Mouse (Mus musculus): ENCODE results near the gene Gm9837.

Gm9837 gene

GRCm38 (mm10) chr11:53469968-53470695 is at the start of gene Gm9837:
Gm9837 (minus strand) TSS chr11:53470479.
- DNase-seq (ENCODE audit: low spot score), result peak; percentile 91

GRCm38 (mm10) chr11:53519207-53520121 is 49.2 kb upstream of the Gm9837 start, which contains the start of gene Sept8:
Sept8 (plus strand) TSS chr11:53519257.
- DNase-seq (ENCODE audit: low spot score), result no peak

DNA sequence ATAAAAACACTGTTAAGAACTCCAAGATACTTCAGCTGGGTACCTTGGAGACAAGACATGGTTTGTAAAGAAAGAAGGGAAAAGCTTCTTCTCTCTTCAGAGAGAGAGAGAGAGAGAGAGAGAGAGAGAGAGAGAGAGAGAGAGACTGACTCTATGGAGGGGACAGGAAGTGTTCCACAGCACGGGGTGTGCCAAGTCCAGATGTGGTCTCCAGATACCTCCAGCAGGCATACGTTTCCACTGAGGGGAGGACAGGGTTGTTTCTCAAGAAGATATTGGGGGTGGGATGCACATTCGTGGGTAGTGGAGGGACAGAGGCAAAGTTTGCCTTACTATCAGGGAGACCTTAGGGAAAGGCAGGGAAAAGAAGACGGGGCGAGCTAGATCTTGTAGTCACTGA is 48.5 kb upstream of the Gm9837 start:
- no peak for DNase-seq (ENCODE audit: low spot score)

DNA sequence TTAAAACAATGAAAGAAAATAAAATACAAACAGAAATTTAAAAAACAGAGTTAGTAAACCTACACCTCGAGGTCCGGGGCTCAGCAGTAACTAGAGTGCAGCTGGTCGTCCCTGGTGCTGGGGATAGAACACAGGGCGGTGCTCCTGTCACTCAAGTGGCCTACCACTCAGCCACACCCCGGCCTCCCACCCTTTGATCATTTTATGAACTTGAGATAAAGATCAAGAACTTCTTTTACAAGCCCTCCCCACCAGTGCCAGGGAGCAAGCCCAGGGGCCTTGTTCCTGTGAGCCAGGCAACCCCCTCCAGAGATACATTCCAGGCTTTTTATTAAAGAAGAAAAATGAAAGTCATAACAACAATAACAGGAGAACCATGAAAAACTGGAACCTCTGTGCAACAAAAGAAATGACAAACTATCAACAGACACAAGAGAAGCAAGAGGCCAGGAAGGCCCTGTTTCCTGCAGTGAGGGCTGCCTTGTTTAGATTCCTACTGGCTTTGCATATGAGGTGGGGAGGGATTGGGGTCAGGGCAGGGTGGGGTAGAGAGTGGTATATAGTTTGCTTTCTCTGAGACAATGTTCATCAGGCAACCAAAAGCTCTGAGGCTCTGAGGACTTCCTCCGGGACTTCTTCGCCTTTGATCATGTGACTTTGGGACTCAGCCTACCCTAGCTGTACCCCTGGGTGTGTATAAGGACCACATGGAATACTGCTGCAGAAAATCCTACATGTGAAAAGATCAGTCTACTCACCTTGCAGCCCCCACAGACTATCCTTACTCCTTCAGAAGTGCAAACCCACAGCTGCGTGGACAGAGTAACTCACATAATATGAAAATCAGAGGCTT is 46.7 kb upstream of the Gm9837 start:
- DNase-seq (ENCODE audit: low spot score), result no peak

DNA sequence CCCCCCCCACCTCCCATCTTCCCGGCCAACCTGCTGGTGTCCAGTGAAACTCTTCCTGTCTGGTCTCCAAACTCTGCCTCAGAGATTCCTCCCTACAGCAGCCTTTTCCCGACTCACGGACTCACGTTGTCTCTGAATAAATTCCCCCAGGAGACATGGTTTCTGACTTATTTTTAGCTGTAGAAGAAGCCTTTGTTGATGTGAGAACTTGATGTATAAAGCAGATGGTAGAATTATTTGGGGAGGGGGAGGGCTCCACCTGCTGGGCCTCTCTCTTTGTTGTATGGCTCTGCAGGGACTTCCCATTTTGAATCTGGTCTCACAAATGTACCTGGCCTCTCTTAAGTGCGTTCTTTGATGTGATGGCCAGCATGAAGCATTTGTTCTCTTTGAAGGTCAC is 40.1 kb upstream of the Gm9837 start:
- no peak for DNase-seq (ENCODE audit: low spot score)

DNA sequence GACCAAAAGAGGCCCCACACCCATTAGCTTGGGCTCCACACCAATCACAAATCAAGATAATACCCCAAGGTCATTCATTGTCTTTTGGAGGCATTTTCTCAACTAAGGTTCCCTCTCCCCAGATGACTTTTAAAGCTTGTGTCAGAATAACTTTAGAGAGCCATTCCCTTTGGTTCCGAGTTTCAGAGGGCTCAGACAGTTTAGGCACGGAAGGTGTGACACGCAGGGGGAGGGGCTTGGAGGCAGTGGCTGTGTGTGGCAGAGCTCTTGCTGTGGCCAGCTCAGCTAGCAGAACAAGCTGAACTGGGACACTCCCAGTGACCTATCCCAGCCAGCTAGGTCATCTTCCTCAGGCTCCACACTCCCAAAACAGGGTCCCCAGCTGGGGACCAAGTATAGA is 38.3 kb upstream of the Gm9837 start:
- DNase-seq (ENCODE audit: low spot score), result no peak

- no peak for DNase-seq (ENCODE audit: low spot score)
Measured at GRCm38 (mm10) chr11:53508152-53508551, 37.9 kb upstream of the Gm9837 start.

- DNase-seq (ENCODE audit: low spot score), result no peak
Measured at GRCm38 (mm10) chr11:53507098-53507805, 37.0 kb upstream of the Gm9837 start.

GRCm38 (mm10) chr11:53505026-53505663 is 34.9 kb upstream of the Gm9837 start:
- no peak for DNase-seq (ENCODE audit: low spot score)

- DNase-seq (ENCODE audit: low spot score), result no peak
Measured at GRCm38 (mm10) chr11:53504376-53504775, 34.1 kb upstream of the Gm9837 start.

GRCm38 (mm10) chr11:53503738-53504137 is 33.5 kb upstream of the Gm9837 start:
- no peak for DNase-seq (ENCODE audit: low spot score)

GRCm38 (mm10) chr11:53502039-53502765 is 31.9 kb upstream of the Gm9837 start:
- DNase-seq (ENCODE audit: low spot score), result no peak

GRCm38 (mm10) chr11:53500569-53500968 is 30.3 kb upstream of the Gm9837 start:
- DNase-seq (ENCODE audit: low spot score), result no peak

DNA sequence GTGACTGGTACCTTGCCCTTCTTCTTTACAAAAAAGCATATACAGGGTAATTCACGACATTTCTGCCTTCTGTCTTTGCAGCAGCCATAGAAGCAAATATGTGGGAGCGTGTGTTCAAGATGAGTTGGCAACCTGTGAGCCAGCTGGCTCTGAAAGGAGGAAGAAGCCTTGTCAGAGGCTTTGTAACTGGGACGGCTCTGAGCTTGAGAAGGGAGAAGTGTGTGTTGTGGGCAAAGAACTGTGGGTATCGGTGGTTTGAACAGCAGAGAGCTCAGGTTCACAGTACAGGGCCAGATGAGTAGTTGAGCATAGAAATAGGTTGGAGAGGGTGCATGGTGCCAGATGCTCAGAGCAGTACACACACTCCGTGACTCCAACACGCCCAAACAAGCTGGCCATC is 26.7 kb upstream of the Gm9837 start:
- DNase-seq (ENCODE audit: low spot score), result no peak

DNA sequence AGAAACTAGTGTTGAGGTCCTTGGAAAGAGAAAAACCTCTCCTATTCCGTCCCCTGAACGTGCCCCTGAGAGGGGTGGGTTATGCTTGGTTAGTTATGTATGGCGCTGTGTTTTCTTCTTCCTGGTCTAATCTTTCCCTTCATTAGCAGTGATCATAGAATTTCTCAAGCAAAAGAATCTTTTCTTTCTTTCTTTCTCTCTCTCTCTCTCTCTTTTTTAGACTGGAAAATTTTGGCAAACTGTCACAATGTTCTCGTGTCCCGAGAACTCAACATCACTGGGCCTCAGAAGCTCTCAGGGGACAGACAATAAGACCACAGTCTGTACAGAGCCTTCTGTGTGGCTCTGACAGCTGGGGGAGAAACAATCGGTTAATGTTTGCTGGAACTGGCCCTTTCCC is 25.1 kb upstream of the Gm9837 start:
- no peak for DNase-seq (ENCODE audit: low spot score)

DNA sequence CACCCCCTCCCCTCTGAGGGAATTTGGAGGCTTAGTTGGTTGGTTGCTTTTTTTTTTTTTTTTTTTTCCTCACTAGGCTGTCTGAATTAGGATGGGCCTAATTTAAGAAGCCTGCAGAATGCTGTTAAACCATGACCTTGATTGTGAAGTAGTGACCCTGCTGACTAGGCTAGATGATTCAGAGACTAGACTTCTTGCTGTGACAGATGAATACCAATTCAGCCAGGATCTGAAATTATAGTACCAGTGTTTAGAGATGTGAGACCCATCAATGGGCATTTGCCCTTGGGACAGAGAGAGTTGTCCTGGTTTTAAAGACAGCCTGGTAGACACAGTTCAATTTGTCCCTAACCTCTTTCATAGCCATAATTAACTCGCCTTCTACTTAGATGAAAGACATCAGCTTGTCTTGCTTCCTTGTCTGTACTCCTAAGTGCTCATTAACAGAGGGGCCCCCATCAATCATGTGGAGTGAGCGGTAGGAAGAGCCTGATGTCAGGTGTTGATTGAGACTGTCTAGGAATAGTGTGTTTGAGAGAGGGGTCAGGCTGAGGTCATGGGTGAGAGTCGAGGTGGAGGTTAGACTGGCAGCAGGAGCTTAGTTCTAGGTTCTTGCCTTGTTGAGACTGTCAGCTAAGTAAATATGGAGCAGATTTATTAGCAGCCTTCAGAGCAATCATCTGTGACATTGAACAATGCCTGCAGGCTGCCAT is 23.1 kb upstream of the Gm9837 start:
- DNase-seq (ENCODE audit: low spot score), result no peak

DNA sequence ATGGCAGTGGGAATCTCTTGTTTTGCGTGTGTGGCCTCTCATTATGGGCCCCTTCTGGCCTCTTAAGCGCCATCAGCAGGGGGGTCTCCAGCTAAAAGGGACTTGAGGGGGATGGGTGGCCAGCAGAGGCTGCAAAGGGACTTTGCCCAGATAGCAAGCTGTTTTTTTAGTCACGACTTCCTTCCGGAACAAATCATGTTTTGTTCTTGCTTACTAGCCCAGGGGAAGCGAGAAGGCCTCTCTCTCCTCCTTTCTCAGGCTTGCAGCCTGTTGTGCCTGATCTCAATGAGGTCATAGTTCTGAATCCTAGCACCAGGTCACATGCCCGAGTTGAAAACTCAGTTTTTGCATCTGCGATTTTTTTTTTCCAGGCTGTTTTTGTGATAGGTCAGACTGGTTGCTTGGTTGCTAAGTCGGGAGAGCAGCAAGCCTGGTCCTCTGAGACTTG is 21.7 kb upstream of the Gm9837 start:
- DNase-seq (ENCODE audit: low spot score), result no peak

DNA sequence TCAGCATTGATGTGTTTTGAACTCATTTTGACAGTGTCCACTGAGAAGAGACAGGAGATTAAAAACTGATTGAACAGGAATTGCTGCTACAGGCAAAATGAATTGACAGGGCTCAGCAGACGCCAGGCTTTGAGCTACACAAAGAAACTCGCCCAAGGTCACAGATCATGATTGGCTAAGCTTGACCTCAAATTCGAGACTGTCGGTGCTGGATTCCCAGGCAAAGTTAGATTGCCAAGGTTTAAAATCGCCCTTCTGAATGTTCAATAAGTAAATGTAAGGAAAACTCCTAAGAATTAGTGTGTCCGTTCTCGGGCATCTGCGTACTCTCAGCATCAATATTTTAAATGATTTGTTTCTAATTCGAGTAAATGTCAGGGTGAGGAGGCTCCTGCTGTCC is 19.1 kb upstream of the Gm9837 start:
- no peak for DNase-seq (ENCODE audit: low spot score)

DNA sequence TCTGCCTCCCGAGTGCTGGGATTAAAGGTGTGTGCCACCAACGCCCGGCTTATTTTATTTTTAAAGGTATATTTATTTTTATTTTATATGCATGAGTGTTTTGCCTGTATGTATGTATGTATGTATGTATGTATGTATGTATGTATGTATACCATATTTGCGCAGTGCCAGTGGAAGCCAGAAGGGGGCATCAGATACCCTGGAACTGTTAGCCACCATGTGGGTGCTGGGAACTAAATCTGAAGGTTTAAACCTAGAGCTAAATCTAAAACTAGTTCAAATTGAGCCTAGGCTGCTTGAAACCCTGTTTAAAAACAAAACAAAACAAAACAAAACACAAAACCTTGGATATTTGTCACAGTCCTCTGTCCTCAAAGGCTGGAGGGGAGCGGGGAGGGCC is 18.7 kb upstream of the Gm9837 start:
- DNase-seq (ENCODE audit: low spot score), result no peak
